Mouse (Mus musculus) liver, postnatal 0 days (tissue): Measurements from ENCODE around the gene Esp8. TPM values are rescaled to one million over a fixed set of nuclear protein-coding genes. Genes with fewer than 3 reads are reported as not detected.

ENCODE experiments used
- ATAC-seq: fragments of 200-750 bp; cut with Nextera tagmentation; 2 replicates; pipeline ENCODE4 v1.8.0; 2017; ENCODE audit warnings: mild to moderate bottlenecking, moderate library complexity
- DNase-seq: peaks from one replicate; pipeline ENCODE4 v3.0.0-alpha.2; 2016
- H3K27ac ChIP-seq: fragments of 300-500 bp; sonication (generic); 2 replicates; pipeline ENCODE4 v1.5.1; 2014; ENCODE audit warnings: antibody characterized with exemption, moderate library complexity, mild to moderate bottlenecking, low read depth
- H3K27me3 ChIP-seq: fragments of 300-500 bp; sonication (generic); 2 replicates; pipeline ENCODE4 v1.6.1; 2014; ENCODE audit warnings: low read length, control low read depth, mixed read lengths; ENCODE audit not compliant: insufficient read depth
- H3K36me3 ChIP-seq: fragments of 300-500 bp; sonication (generic); replicated peaks from 2 replicates; pipeline ENCODE4 v1.6.1; 2014; ENCODE audit warnings: mild to moderate bottlenecking, control low read depth, low read length, moderate library complexity, mixed read lengths; ENCODE audit not compliant: insufficient read depth
- H3K4me1 ChIP-seq: fragments of 300-500 bp; sonication (generic); 2 replicates; pipeline ENCODE4 v1.6.1; 2014; ENCODE audit warnings: antibody characterized with exemption, mild to moderate bottlenecking, control low read depth; ENCODE audit not compliant: insufficient read depth
- H3K4me2 ChIP-seq: fragments of 300-500 bp; sonication (generic); 2 replicates; pipeline ENCODE4 v1.6.1; 2014; ENCODE audit warnings: low read depth, mild to moderate bottlenecking, low read length, moderate library complexity, mixed read lengths
- H3K4me3 ChIP-seq: fragments of 300-500 bp; sonication (generic); 2 replicates; pipeline ENCODE4 v1.5.1; 2014; ENCODE audit warnings: low read depth, low read length
- H3K9ac ChIP-seq: fragments of 300-500 bp; sonication (generic); replicated peaks from 2 replicates; pipeline ENCODE4 v1.6.1; 2014; ENCODE audit warnings: mild to moderate bottlenecking, moderate library complexity
- H3K9me3 ChIP-seq: fragments of 300-500 bp; sonication (generic); 2 replicates; pipeline ENCODE4 v1.6.1; 2016; ENCODE audit warnings: mild to moderate bottlenecking, control low read depth, low read length, mixed read lengths
- CTCF ChIP-seq: sonication (generic); IDR thresholded peaks from 2 replicates; pipeline ENCODE4 v1.5.1; 2016; ENCODE audit warnings: antibody characterized with exemption, low read depth
- EP300 ChIP-seq: IDR thresholded peaks from 2 replicates; pipeline ENCODE4 v1.6.1; 2016; ENCODE audit warnings: antibody characterized with exemption, low read depth, mild to moderate bottlenecking
- WGBS: fragments of 180-500 bp; shearing (Covaris S2); extraction: QIAGEN DNeasy Blood & Tissue Kit; methylation state at CpG from one replicate; pipeline ENCODE4 v1.1.7; 2014; ENCODE audit not compliant: insufficient replicate concordance; 5-methylcytosine and 5-hydroxymethylcytosine counted together
- polyA plus RNA-seq: library from polyadenylated mRNA; unstranded; fragments of >200 nt; fragmentation: Nextera tagmentation; extraction: Ambion mirVana; gene quantifications from 2 replicates; pipeline ENCODE4 v1.2.1, GENCODE M21; 2015

The Esp8 gene
- polyA plus RNA-seq, 1 experiment from 2014 or later: not detected

DNA sequence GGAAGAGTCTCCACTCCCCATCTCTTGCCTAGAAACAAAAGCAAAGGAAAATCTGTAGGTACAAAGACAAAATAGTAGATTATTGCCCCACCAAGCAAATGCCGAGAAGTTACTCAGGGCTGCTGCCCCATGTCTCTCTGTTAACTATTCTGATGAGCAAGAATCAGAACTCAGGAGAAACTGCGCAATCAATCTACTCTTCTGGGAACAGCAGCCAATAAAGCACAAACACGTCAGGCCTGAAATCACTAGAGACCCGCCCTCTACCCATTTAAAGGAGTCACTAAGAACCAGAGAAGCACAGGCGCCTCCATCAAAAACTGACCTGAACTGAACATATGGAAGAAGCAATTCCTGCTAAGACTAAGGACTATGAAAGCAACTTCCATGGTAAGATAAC is 41.4 kb downstream of the Esp8 start, which contains the start of gene Esp6:
Esp6 (plus strand) TSS at position 301 of the 400 bp plus-strand sequence.
- Histone ChIP-seq H3K36me3 (no peaks in the 10 kb centered on the region), H3K27ac (no peak within 1 kb of the TSS), H3K4me2 (no peak within 1 kb of the TSS), H3K9me3 (no peaks in the 10 kb centered on the region), H3K4me1 (no peaks in the 10 kb centered on the region), H3K4me3 (no peak within 1 kb of the TSS), H3K27me3 (no peaks in the 10 kb centered on the region), H3K9ac (no peak within 1 kb of the TSS)
- 74% methylated on average over 5 of the region's 5 CpGs for WGBS
- TF ChIP-seq CTCF (no peak), EP300 (no peak)
- no peak for ATAC-seq
- no peak for DNase-seq

Other genes starting within 250 kb of the Esp8 start
- not detected in 2 replicates for gene Crisp1, start 200.8 kb upstream of the Esp8 start, polyA plus RNA-seq
- gene Esp6, start 41.5 kb downstream of the Esp8 start, polyA plus RNA-seq: not detected in 2 replicates
- not detected in 2 replicates for gene Esp4, start 78.6 kb downstream of the Esp8 start, polyA plus RNA-seq
- not detected in 2 replicates for gene Esp3, start 112.1 kb downstream of the Esp8 start, polyA plus RNA-seq
- gene Esp1, start 207.1 kb downstream of the Esp8 start, polyA plus RNA-seq: not detected in 2 replicates